Mouse (Mus musculus): ENCODE data around the gene Edem1. TPM values are rescaled to one million over a fixed set of nuclear protein-coding genes. Genes with fewer than 3 reads are reported as not detected.
A peak's percentile ranks its signal among the peaks of the same experiment; 100 is the strongest.

Gene Edem1
- polyA plus RNA-seq, 1 experiment from 2014 or later = 8.6 TPM

GRCm38 (mm10) chr6:108807446-108807845 lies 21.0 kb upstream of the Edem1 start:
- Histone ChIP-seq H3K4me1 (peaks cover 25% of the 10 kb centered on the region), H3K4me3 (no peak overlapping the region), H3K9ac (no peak overlapping the region), H3K27me3 (no peaks in the 10 kb centered on the region), H3K36me3 (ENCODE audit: poor library complexity, severe bottlenecking) (no peaks in the 10 kb centered on the region), H3K27ac (no peak overlapping the region), H3K4me2 (no peak overlapping the region), H3K9me3 (replicated peaks) (no peaks in the 10 kb centered on the region)
- ATAC-seq = no peak
- 75% methylated on average over 3 of the region's 3 CpGs for WGBS

DNA sequence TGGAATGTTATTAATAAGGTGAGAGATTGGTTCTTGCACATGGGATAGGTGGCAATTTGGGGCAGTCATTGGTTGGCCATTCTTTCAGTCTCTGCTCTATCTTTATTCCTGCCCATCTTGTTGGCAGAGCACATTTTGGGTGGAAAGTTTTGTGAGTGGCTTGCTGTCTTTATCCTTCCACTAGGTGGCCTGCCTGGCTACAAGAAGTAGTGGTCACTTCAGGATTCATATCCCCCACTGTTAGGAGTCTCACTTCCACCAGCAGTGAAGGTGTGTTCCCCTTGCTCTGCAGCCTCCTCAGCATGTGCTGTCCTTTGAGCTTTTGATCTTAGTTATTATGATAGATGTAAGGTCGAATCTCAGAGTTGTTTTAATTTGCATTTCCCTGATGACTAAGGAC lies 19.7 kb upstream of the Edem1 start:
- H3K36me3 ChIP-seq (ENCODE audit: poor library complexity, severe bottlenecking) = no peaks in the 10 kb centered on the region
- H3K27me3 ChIP-seq = no peaks in the 10 kb centered on the region
- 86% methylated on average over 1 of the region's 1 CpGs for WGBS
- H3K4me3 ChIP-seq = no peak overlapping the region
- no peak for ATAC-seq
- H3K4me1 ChIP-seq = peaks cover 23% of the 10 kb centered on the region
- no peak overlapping the region for H3K4me2 ChIP-seq
- H3K27ac ChIP-seq = no peak overlapping the region
- H3K9me3 ChIP-seq (replicated peaks) = no peaks in the 10 kb centered on the region
- no peak overlapping the region for H3K9ac ChIP-seq

GRCm38 (mm10) chr6:108810237-108810636 lies 18.2 kb upstream of the Edem1 start:
- Histone ChIP-seq H3K27me3 (no peaks in the 10 kb centered on the region), H3K9ac (no peak overlapping the region), H3K27ac (no peak overlapping the region), H3K4me1 (peaks cover 13% of the 10 kb centered on the region), H3K36me3 (ENCODE audit: poor library complexity, severe bottlenecking) (peaks cover 6% of the 10 kb centered on the region; the same call in 1 of the 2 replicates), H3K9me3 (replicated peaks) (no peaks in the 10 kb centered on the region), H3K4me3 (no peak overlapping the region), H3K4me2 (no peak overlapping the region)
- ATAC-seq = no peak
- 68% methylated on average over 10 of the region's 10 CpGs for WGBS

- no peaks in the 10 kb centered on the region for H3K27me3 ChIP-seq
- H3K36me3 ChIP-seq (ENCODE audit: poor library complexity, severe bottlenecking) = peaks cover 8% of the 10 kb centered on the region; the same call in 1 of the 2 replicates
- H3K27ac ChIP-seq = no peak overlapping the region
- H3K9me3 ChIP-seq (replicated peaks) = no peaks in the 10 kb centered on the region
- 90% methylated on average over 2 of the region's 2 CpGs for WGBS
- 0 out of 2 replicates have a peak, but pooled peaks cover 4% of the 10 kb centered on the region for H3K4me1 ChIP-seq
- no peak overlapping the region for H3K4me2 ChIP-seq
- no peak overlapping the region for H3K4me3 ChIP-seq
- ATAC-seq = no peak
- no peak overlapping the region for H3K9ac ChIP-seq
These were observed 16.3 kb upstream of the Edem1 start for GRCm38 (mm10) chr6:108812134-108812533.

GRCm38 (mm10) chr6:108817510-108817909 lies 10.9 kb upstream of the Edem1 start:
- Histone ChIP-seq H3K9ac (no peak overlapping the region), H3K4me1 (no peaks in the 10 kb centered on the region), H3K27me3 (no peaks in the 10 kb centered on the region), H3K9me3 (replicated peaks) (no peaks in the 10 kb centered on the region), H3K4me3 (no peak overlapping the region), H3K27ac (no peak overlapping the region), H3K36me3 (ENCODE audit: poor library complexity, severe bottlenecking) (peaks cover 45% of the 10 kb centered on the region), H3K4me2 (no peak overlapping the region)
- 76% methylated on average over 4 of the region's 4 CpGs for WGBS
- ATAC-seq = no peak

DNA sequence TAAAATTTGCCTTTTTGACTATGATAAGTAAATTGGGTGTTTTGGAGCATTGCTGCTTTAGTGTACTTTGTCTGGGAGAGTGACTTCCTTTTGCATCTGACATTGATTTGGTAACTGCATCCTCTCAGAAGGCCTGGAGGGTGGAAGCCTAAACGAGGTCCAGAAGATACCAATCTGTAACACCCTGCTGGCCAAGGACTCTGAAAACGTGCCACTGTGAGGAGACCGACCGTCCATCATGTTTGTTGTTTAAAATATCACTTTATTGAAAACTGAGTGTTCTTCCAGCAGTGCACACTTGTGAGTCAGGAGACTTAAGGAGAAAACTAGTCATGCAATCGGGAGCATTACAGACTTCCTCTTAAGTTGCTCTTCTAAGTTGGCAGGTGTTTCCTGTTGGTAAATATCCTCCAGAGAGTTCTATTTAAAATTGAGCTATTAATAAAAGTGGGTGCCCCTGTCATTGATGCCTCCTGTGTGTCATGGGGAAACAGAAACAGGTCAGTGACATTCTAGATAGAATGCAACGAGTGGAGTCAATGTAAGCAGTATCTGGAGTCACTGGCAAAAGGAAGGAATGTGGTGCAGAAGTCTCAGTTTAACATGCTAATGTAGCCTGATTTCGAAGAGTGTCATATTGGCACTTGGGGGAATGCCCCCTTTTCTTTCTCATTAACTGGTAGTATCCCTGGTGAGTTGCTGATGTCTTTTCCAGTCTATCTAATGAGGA lies 3.5 kb upstream of the Edem1 start:
- H3K27me3 ChIP-seq = no peaks in the 10 kb centered on the region
- 82% methylated on average over 7 of the region's 7 CpGs for WGBS
- ATAC-seq = no peak

GRCm38 (mm10) chr6:108826070-108826469 lies 2.4 kb upstream of the Edem1 start:
- Histone ChIP-seq H3K4me1 (peaks cover 18% of the 10 kb centered on the region), H3K9me3 (replicated peaks) (no peaks in the 10 kb centered on the region), H3K27ac (no peak overlapping the region), H3K9ac (no peak overlapping the region), H3K4me2 (no peak overlapping the region), H3K36me3 (ENCODE audit: poor library complexity, severe bottlenecking) (peaks cover 26% of the 10 kb centered on the region), H3K27me3 (no peaks in the 10 kb centered on the region), H3K4me3 (no peak overlapping the region)
- 77% methylated on average over 3 of the region's 3 CpGs for WGBS
- ATAC-seq = no peak

More for the DNA sequence above, 3.5 kb upstream of the Edem1 start:
- no peak overlapping the region for H3K4me2 ChIP-seq
- H3K4me3 ChIP-seq = no peak overlapping the region
- H3K36me3 ChIP-seq (ENCODE audit: poor library complexity, severe bottlenecking) = peaks cover 31% of the 10 kb centered on the region
- no peak overlapping the region for H3K27ac ChIP-seq
- H3K9me3 ChIP-seq (replicated peaks) = no peaks in the 10 kb centered on the region
- peaks cover 14% of the 10 kb centered on the region for H3K4me1 ChIP-seq
- H3K9ac ChIP-seq = no peak overlapping the region

DNA sequence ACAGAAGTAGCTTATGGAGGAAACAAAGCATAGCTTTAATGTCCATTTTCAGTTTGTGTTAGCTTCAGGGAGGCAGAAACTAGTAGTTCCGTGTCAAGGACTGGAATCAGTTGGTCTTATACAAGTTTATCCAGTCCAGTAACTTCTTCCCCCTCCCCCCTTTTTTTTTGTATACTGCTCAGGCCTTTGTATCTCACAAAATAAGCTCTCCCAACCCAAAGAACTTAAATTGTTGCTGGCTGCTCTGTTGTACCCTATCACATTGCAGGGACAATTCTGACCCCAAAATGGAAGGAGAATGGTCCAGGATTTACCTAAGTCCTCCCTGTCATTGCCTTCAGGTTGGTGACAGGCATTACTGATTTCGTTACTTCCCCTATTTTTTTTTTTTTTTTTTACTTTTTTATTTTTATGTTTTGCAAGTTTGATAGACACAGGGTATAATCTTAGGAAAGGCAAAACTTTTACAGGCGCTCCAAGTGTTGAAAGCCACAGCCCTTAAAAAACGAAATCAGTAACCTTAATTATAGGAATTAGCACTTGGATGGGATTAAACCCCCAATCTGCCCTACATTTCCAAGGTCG lies 1.0 kb upstream of the Edem1 start:
- Histone ChIP-seq H3K4me3 (peak overlapping the region; percentile 93; the same call in 1 of the 2 replicates), H3K27me3 (no peaks in the 10 kb centered on the region), H3K9me3 (replicated peaks) (no peaks in the 10 kb centered on the region), H3K4me2 (peak overlapping the region; percentile 90), H3K9ac (no peak overlapping the region), H3K27ac (no peak overlapping the region), H3K36me3 (ENCODE audit: poor library complexity, severe bottlenecking) (peaks cover 13% of the 10 kb centered on the region), H3K4me1 (peaks cover 25% of the 10 kb centered on the region)
- WGBS = 15% methylated on average over 5 of the region's 5 CpGs
- ATAC-seq = no peak

GRCm38 (mm10) chr6:108828872-108829271 lies 431 bp downstream of the Edem1 start:
- peak overlapping the region; percentile 91 for H3K9ac ChIP-seq
- H3K27ac ChIP-seq = peak overlapping the region; percentile 62
- H3K4me1 ChIP-seq = peaks cover 25% of the 10 kb centered on the region
- H3K4me2 ChIP-seq = peak overlapping the region; percentile 90
- ATAC-seq = peak; percentile 62
- no peaks in the 10 kb centered on the region for H3K36me3 ChIP-seq (ENCODE audit: poor library complexity, severe bottlenecking)
- no peaks in the 10 kb centered on the region for H3K9me3 ChIP-seq (replicated peaks)
- under 1% methylated on average over 56 of the region's 56 CpGs for WGBS
- H3K4me3 ChIP-seq = peak overlapping the region; percentile 93
- no peaks in the 10 kb centered on the region for H3K27me3 ChIP-seq

DNA sequence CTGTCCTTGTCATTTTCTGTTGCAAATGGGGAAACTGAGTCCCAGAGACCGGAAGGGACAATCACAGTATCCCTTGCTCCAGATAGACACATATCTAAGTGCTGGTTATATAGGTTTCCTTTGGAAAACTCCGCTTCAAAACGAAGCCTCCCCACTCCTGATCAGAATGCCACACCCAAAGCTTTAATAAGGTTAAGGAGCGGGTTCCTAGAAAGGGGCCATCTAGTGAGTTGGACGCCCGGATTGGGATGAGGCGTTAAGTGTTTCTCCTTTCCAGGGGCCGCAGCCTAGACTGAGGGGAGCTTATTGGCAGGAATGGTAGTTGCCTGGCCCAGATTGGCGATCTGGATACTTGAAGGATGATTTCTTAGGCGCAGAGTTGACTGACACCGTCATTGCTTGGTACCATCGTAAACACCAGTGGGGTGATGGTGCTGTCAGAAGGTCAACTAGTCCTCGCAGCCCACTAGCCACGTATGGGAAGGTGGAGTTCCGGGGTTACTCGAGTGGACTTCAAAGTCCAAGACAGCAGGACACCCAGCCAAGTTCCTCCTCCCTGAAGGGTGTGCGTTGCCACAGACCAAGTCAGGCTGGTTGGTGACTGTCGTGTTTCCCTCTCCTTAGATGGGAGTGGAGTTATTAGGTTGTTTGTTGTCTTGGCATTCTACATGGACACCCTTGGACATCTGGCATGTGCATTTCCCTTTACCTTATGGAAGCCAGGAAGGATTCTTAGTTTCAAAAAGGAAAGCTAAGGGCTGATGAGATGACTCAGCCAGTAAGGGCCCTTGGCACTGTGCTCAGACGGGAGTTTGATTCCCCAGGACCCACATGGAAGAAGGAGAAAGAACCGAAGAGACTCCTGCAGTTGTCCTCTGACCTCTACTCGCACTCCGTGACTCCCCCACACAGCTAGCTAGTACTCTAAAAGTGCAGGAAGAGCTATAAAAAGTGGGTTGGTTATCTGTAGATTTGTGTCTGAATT lies 1.2 kb downstream of the Edem1 start:
- ATAC-seq = no peak
- no peaks in the 10 kb centered on the region for H3K36me3 ChIP-seq (ENCODE audit: poor library complexity, severe bottlenecking)
- H3K9me3 ChIP-seq (replicated peaks) = no peaks in the 10 kb centered on the region
- H3K27me3 ChIP-seq = no peaks in the 10 kb centered on the region
- WGBS = 29% methylated on average over 22 of the region's 22 CpGs
- peak overlapping the region; percentile 91 for H3K9ac ChIP-seq
- H3K4me1 ChIP-seq = peaks cover 25% of the 10 kb centered on the region
- H3K27ac ChIP-seq = no peak overlapping the region
- peak overlapping the region; percentile 90 for H3K4me2 ChIP-seq
- peak overlapping the region; percentile 93 for H3K4me3 ChIP-seq

GRCm38 (mm10) chr6:108832170-108832569 lies 3.7 kb downstream of the Edem1 start:
- no peaks in the 10 kb centered on the region for H3K9me3 ChIP-seq (replicated peaks)
- WGBS = 81% methylated on average over 1 of the region's 1 CpGs
- H3K4me3 ChIP-seq = no peak overlapping the region
- peaks cover 25% of the 10 kb centered on the region for H3K4me1 ChIP-seq
- H3K36me3 ChIP-seq (ENCODE audit: poor library complexity, severe bottlenecking) = peaks cover 3% of the 10 kb centered on the region; the same call in 1 of the 2 replicates
- H3K27ac ChIP-seq = no peak overlapping the region
- no peaks in the 10 kb centered on the region for H3K27me3 ChIP-seq
- ATAC-seq = no peak
- no peak overlapping the region for H3K4me2 ChIP-seq
- H3K9ac ChIP-seq = no peak overlapping the region

- H3K9me3 ChIP-seq (replicated peaks) = no peaks in the 10 kb centered on the region
- WGBS = 90% methylated on average over 6 of the region's 6 CpGs
- no peak overlapping the region for H3K4me2 ChIP-seq
- no peak overlapping the region for H3K27ac ChIP-seq
- H3K36me3 ChIP-seq (ENCODE audit: poor library complexity, severe bottlenecking) = peaks cover 11% of the 10 kb centered on the region; the same call in 1 of the 2 replicates
- no peak overlapping the region for H3K4me3 ChIP-seq
- peaks cover 24% of the 10 kb centered on the region for H3K4me1 ChIP-seq
- no peak for ATAC-seq
- H3K27me3 ChIP-seq = no peaks in the 10 kb centered on the region
- H3K9ac ChIP-seq = no peak overlapping the region
These were observed 4.5 kb downstream of the Edem1 start for GRCm38 (mm10) chr6:108832989-108833388.
